Mouse (Mus musculus) bone marrow, adult 2 months (tissue): ENCODE results near the gene 0610010K14Rik. TPM values are rescaled to one million over a fixed set of nuclear protein-coding genes. Genes with fewer than 3 reads are reported as not detected.

ENCODE experiments used
- H3K27ac ChIP-seq: fragments of 200-500 bp; 2 replicates; pipeline ENCODE4 v1.5.1; 2012; ENCODE audit warnings: low read depth, mild to moderate bottlenecking, control low read depth, inconsistent platforms, low read length; ENCODE audit not compliant: control insufficient read depth, poor library complexity, insufficient read depth
- H3K4me1 ChIP-seq: fragments of 200-500 bp; 2 replicates; pipeline ENCODE4 v1.6.1; 2011; ENCODE audit warnings: low read length; ENCODE audit not compliant: control insufficient read depth, insufficient read depth
- H3K4me3 ChIP-seq: fragments of 200-500 bp; replicated peaks from 2 replicates; pipeline ENCODE3; 2011; ENCODE audit warnings: mild to moderate bottlenecking, low read depth, low read length, control low read depth; ENCODE audit not compliant: control insufficient read depth
- CTCF ChIP-seq: fragments of 200-500 bp; IDR thresholded peaks from 2 replicates; pipeline ENCODE4 v1.5.1; 2011; ENCODE audit warnings: low read length, control low read depth; ENCODE audit not compliant: control insufficient read depth, insufficient read depth
- POLR2A ChIP-seq: fragments of 200-500 bp; IDR thresholded peaks from 2 replicates; pipeline ENCODE4 v1.6.1; 2011; ENCODE audit warnings: low read depth, mild to moderate bottlenecking, control low read depth, low read length, borderline replicate concordance; ENCODE audit not compliant: control insufficient read depth
- WGBS: fragments of 180-500 bp; shearing (Covaris S2); methylation state at CpG from one replicate; pipeline ENCODE4 v1.1.7; 2018; 5-methylcytosine and 5-hydroxymethylcytosine counted together
- polyA plus RNA-seq: library from polyadenylated mRNA; stranded (reverse); fragments of >200 nt; gene quantifications from 2 replicates; pipeline ENCODE4 v1.2.4, GENCODE M21; 2011; ENCODE audit warnings: low replicate concordance; ENCODE audit not compliant: missing spikeins, insufficient read depth, insufficient read length

Gene 0610010K14Rik
- polyA plus RNA-seq, 1 experiment = 107 TPM

- Histone ChIP-seq H3K4me3 (no peak overlapping the region), H3K4me1 (no peaks in the 10 kb centered on the region; the same call in 1 of the 2 replicates), H3K27ac (no peak overlapping the region)
- no peak for TF ChIP-seq CTCF
- no peak for TF ChIP-seq POLR2A
- WGBS = 61% methylated on average over 4 of the region's 4 CpGs
These were observed 45.6 kb downstream of the 0610010K14Rik start for GRCm38 (mm10) chr11:70192157-70192556.

- no peak for TF ChIP-seq POLR2A
- no peak for TF ChIP-seq CTCF
- WGBS = 77% methylated on average over 6 of the region's 6 CpGs
- no peak overlapping the region for H3K4me3 ChIP-seq
- no peaks in the 10 kb centered on the region; the same call in 1 of the 2 replicates for H3K4me1 ChIP-seq
- H3K27ac ChIP-seq = no peak overlapping the region
These were observed 46.5 kb downstream of the 0610010K14Rik start for GRCm38 (mm10) chr11:70191188-70191587.

GRCm38 (mm10) chr11:70189319-70190134 is 48.2 kb downstream of the 0610010K14Rik start:
- Histone ChIP-seq H3K27ac (no peak overlapping the region), H3K4me3 (no peak overlapping the region), H3K4me1 (no peaks in the 10 kb centered on the region; the same call in 1 of the 2 replicates)
- TF ChIP-seq POLR2A (no peak), CTCF (no peak)
- 89% methylated on average over 28 of the region's 28 CpGs for WGBS

Other genes starting within 250 kb of the 0610010K14Rik start
- gene Gabarap, start 246.8 kb downstream of the 0610010K14Rik start, polyA plus RNA-seq = 204 and 443 TPM in 2 replicates
- gene Phf23, start 242.1 kb downstream of the 0610010K14Rik start, polyA plus RNA-seq = 26.8 and 72.4 TPM in 2 replicates
- 4.4 and 12.8 TPM in 2 replicates for gene Dvl2, start 237.3 kb downstream of the 0610010K14Rik start, polyA plus RNA-seq
- gene Acadvl, start 222.5 kb downstream of the 0610010K14Rik start, polyA plus RNA-seq = 26.3 and 28.9 TPM in 2 replicates
- 5.4 and 19.4 TPM in 2 replicates for gene Dlg4, start 221.0 kb downstream of the 0610010K14Rik start, polyA plus RNA-seq
- 1.4 and 3.5 TPM in 2 replicates for gene Asgr1, start 183.8 kb downstream of the 0610010K14Rik start, polyA plus RNA-seq
- 1.2 and 5.1 TPM in 2 replicates for gene Asgr2, start 145.3 kb downstream of the 0610010K14Rik start, polyA plus RNA-seq
- gene Mgl2, start 107.6 kb downstream of the 0610010K14Rik start, polyA plus RNA-seq = 2.3 and 3.8 TPM in 2 replicates
- 6.4 and 15.1 TPM in 2 replicates for gene Clec10a, start 81.7 kb downstream of the 0610010K14Rik start, polyA plus RNA-seq
- gene Slc16a11, start 25.2 kb downstream of the 0610010K14Rik start, polyA plus RNA-seq = 1.9 and 2.4 TPM in 2 replicates
- 0.60 and 1.7 TPM in 2 replicates for gene Slc16a13, start 16.9 kb downstream of the 0610010K14Rik start, polyA plus RNA-seq
- 1.4 and 2.2 TPM in 2 replicates for gene Bcl6b, start 8.1 kb downstream of the 0610010K14Rik start, polyA plus RNA-seq
- 4.8 TPM in 1 of 2 replicates, not detected in the other for gene Gm21988, start 1.9 kb upstream of the 0610010K14Rik start, polyA plus RNA-seq
- gene Rnasek, start 1.9 kb upstream of the 0610010K14Rik start, polyA plus RNA-seq = 116 and 167 TPM in 2 replicates
- gene Alox12, start 17.4 kb upstream of the 0610010K14Rik start, polyA plus RNA-seq = 46.3 and 82.5 TPM in 2 replicates
- gene Alox12e, start 84.7 kb upstream of the 0610010K14Rik start, polyA plus RNA-seq = not detected in 2 replicates
- gene Alox15, start 114.1 kb upstream of the 0610010K14Rik start, polyA plus RNA-seq = 2.0 and 3.5 TPM in 2 replicates
- gene Pelp1, start 172.1 kb upstream of the 0610010K14Rik start, polyA plus RNA-seq = 13.9 and 22.7 TPM in 2 replicates
- 201 and 438 TPM in 2 replicates for gene Arrb2, start 194.7 kb upstream of the 0610010K14Rik start, polyA plus RNA-seq
- gene Med11, start 214.0 kb upstream of the 0610010K14Rik start, polyA plus RNA-seq = 8.3 and 16.1 TPM in 2 replicates
- gene Zmynd15, start 221.5 kb upstream of the 0610010K14Rik start, polyA plus RNA-seq = 0.66 and 1.5 TPM in 2 replicates
- gene Cxcl16, start 222.1 kb upstream of the 0610010K14Rik start, polyA plus RNA-seq = 0.59 and 3.2 TPM in 2 replicates